Mouse (Mus musculus) lung, embryonic 14.5 days (tissue): ENCODE results near the gene Tinagl1. TPM values are rescaled to one million over a fixed set of nuclear protein-coding genes. Genes with fewer than 3 reads are reported as not detected.

Experiments used
- ATAC-seq: fragments of 200-750 bp; cut with Nextera tagmentation; 2 replicates; pipeline ENCODE4 v1.8.0; 2017; ENCODE audit warnings: mild to moderate bottlenecking, moderate TSS enrichment, moderate library complexity; ENCODE audit not compliant: insufficient read depth
- DNase-seq: peaks from one replicate; pipeline ENCODE4 v3.0.0-alpha.2; 2015
- H3K27ac ChIP-seq: fragments of 300-500 bp; sonication (generic); 2 replicates; pipeline ENCODE4 v1.5.1; 2014; ENCODE audit warnings: low read depth, mild to moderate bottlenecking, moderate library complexity
- H3K27me3 ChIP-seq: fragments of 300-500 bp; sonication (generic); 2 replicates; pipeline ENCODE4 v1.6.1; 2014; ENCODE audit warnings: low read length, control low read depth; ENCODE audit not compliant: insufficient read depth
- H3K36me3 ChIP-seq: fragments of 300-500 bp; sonication (generic); 2 replicates; pipeline ENCODE4 v1.6.1; 2014; ENCODE audit warnings: control low read depth; ENCODE audit not compliant: insufficient read depth
- H3K4me1 ChIP-seq: fragments of 300-500 bp; sonication (generic); 2 replicates; pipeline ENCODE4 v1.6.1; 2014; ENCODE audit warnings: antibody characterized with exemption, control low read depth; ENCODE audit not compliant: insufficient read depth
- H3K4me2 ChIP-seq: fragments of 300-500 bp; sonication (generic); 2 replicates; pipeline ENCODE4 v1.6.1; 2014; ENCODE audit warnings: mild to moderate bottlenecking
- H3K4me3 ChIP-seq: fragments of 300-500 bp; sonication (generic); 2 replicates; pipeline ENCODE4 v1.5.1; 2014; ENCODE audit warnings: low read depth, low read length
- H3K9ac ChIP-seq: fragments of 300-500 bp; sonication (generic); 2 replicates; pipeline ENCODE4 v1.6.1; 2014
- H3K9me3 ChIP-seq: fragments of 300-500 bp; sonication (generic); 2 replicates; pipeline ENCODE4 v1.6.1; 2016; ENCODE audit warnings: low read depth, low read length, control low read depth
- CTCF ChIP-seq: IDR thresholded peaks from 2 replicates; pipeline ENCODE4 v1.5.1; 2016; ENCODE audit warnings: antibody characterized with exemption, low read depth
- WGBS: fragments of 180-500 bp; shearing (Covaris S2); extraction: QIAGEN DNeasy Blood & Tissue Kit; methylation state at CpG from one replicate; pipeline ENCODE4 v1.1.7; 2014; 5-methylcytosine and 5-hydroxymethylcytosine counted together
- polyA plus RNA-seq: library from polyadenylated mRNA; unstranded; fragments of >200 nt; fragmentation: Nextera tagmentation; extraction: Ambion mirVana; gene quantifications from 2 replicates; pipeline ENCODE4 v1.2.1, GENCODE M21; 2014

Gene Tinagl1
- polyA plus RNA-seq, 1 experiment from 2014 or later: 30.3 TPM

- H3K27me3 ChIP-seq: no peaks in the 10 kb centered on the region
- no peak overlapping the region for H3K9ac ChIP-seq
- no peak for TF ChIP-seq CTCF
- no peaks in the 10 kb centered on the region for H3K9me3 ChIP-seq
- H3K27ac ChIP-seq: no peak overlapping the region
- no peak for ATAC-seq
- H3K4me3 ChIP-seq: no peak overlapping the region
- no peak for DNase-seq
- H3K4me2 ChIP-seq: no peak overlapping the region
- H3K36me3 ChIP-seq: peaks cover 20% of the 10 kb centered on the region
- 51% methylated on average over 13 of the region's 13 CpGs for WGBS
- H3K4me1 ChIP-seq: no peaks in the 10 kb centered on the region
These were observed 44.1 kb downstream of the Tinagl1 start for GRCm38 (mm10) chr4:130130641-130131350.

GRCm38 (mm10) chr4:130130082-130130481, 44.8 kb downstream of the Tinagl1 start:
- no peak for TF ChIP-seq CTCF
- 77% methylated on average over 10 of the region's 10 CpGs for WGBS
- Histone ChIP-seq H3K9ac (no peak overlapping the region), H3K4me3 (no peak overlapping the region), H3K36me3 (peaks cover 27% of the 10 kb centered on the region), H3K9me3 (no peaks in the 10 kb centered on the region), H3K27ac (no peak overlapping the region), H3K27me3 (no peaks in the 10 kb centered on the region), H3K4me2 (no peak overlapping the region), H3K4me1 (no peaks in the 10 kb centered on the region)
- DNase-seq (no peak), ATAC-seq (no peak)

- no peak for DNase-seq
These were observed 46.0 kb downstream of the Tinagl1 start for GRCm38 (mm10) chr4:130128907-130129306.

DNA sequence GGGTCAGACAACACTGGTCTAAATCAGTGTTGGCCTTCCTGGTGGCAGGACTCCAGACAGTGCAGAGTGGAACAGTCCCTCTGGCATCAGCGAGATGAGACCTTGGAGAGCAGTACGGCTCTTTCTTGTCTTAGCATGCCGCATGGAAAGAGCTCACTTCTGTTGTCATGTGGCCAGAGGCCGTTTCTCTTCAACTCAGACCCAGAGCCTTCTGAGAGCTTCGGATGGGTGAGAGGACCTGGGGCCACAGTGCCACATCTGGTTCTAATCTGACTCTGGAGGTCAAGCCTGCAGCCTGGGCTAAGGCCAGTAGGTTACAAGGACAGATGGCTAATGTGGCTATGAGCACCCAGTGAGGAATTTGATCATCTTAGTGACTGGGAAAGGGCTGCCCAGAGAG, 49.0 kb downstream of the Tinagl1 start:
- H3K4me2 ChIP-seq: no peak overlapping the region
- no peak overlapping the region for H3K27ac ChIP-seq
- H3K27me3 ChIP-seq: no peaks in the 10 kb centered on the region
- no peak for TF ChIP-seq CTCF
- no peak overlapping the region for H3K4me3 ChIP-seq
- ATAC-seq (no peak), DNase-seq (no peak)
- peaks cover 60% of the 10 kb centered on the region for H3K36me3 ChIP-seq
- H3K9ac ChIP-seq: no peak overlapping the region
- WGBS: 73% methylated on average over 5 of the region's 5 CpGs
- no peaks in the 10 kb centered on the region for H3K9me3 ChIP-seq
- no peaks in the 10 kb centered on the region for H3K4me1 ChIP-seq

More at GRCm38 (mm10) chr4:130128907-130129306, 46.0 kb downstream of the Tinagl1 start:
- peaks cover 34% of the 10 kb centered on the region for H3K36me3 ChIP-seq
- H3K4me1 ChIP-seq: no peaks in the 10 kb centered on the region
- no peak overlapping the region for H3K9ac ChIP-seq
- H3K4me2 ChIP-seq: no peak overlapping the region
- no peaks in the 10 kb centered on the region for H3K9me3 ChIP-seq
- H3K4me3 ChIP-seq: no peak overlapping the region
- no peak for ATAC-seq
- no peaks in the 10 kb centered on the region for H3K27me3 ChIP-seq
- no peak for TF ChIP-seq CTCF
- WGBS: 68% methylated on average over 5 of the region's 5 CpGs
- no peak overlapping the region for H3K27ac ChIP-seq

DNA sequence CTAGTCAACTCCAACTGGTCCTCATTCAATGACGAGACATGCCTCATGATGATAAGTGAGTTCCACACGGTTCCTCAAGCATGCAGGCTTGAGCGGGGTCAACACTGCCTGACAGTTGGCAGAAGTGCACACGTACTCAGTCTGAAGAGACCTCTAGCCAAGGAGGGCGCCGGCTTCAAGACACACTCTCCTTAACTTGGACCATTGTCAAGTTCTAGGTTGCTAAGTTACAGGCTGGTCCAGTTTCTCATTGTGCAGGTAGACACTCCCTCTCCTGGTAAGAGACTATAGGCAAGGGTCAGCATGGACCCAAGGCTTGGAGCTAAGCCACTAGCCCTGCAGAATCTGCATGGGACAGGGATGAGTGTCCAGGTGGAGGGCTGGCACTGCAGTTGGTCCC, 49.8 kb downstream of the Tinagl1 start:
- Histone ChIP-seq H3K4me1 (no peaks in the 10 kb centered on the region), H3K4me3 (no peak overlapping the region), H3K27ac (peak overlapping the region; percentile 67; the same call in 1 of the 2 replicates), H3K36me3 (peaks cover 64% of the 10 kb centered on the region), H3K9me3 (no peaks in the 10 kb centered on the region), H3K27me3 (no peaks in the 10 kb centered on the region), H3K9ac (no peak overlapping the region; the same call in 1 of the 2 replicates), H3K4me2 (no peak overlapping the region)
- ATAC-seq (0 out of 2 replicates have a peak, but pooled peaks have one; percentile 32), DNase-seq (no peak)
- TF ChIP-seq CTCF: no peak
- WGBS: 76% methylated on average over 6 of the region's 6 CpGs

- H3K27ac ChIP-seq: peak overlapping the region; percentile 67
- no peak for TF ChIP-seq CTCF
- no peaks in the 10 kb centered on the region for H3K4me1 ChIP-seq
- H3K36me3 ChIP-seq: peaks cover 64% of the 10 kb centered on the region
- H3K9ac ChIP-seq: no peak overlapping the region
- no peak overlapping the region for H3K4me3 ChIP-seq
- no peak overlapping the region for H3K4me2 ChIP-seq
- peak; percentile 57; the same call in 1 of the 2 replicates for ATAC-seq
- peak; percentile 42 for DNase-seq
- no peaks in the 10 kb centered on the region for H3K27me3 ChIP-seq
- 64% methylated on average over 4 of the region's 4 CpGs for WGBS
- no peaks in the 10 kb centered on the region for H3K9me3 ChIP-seq
These were observed 50.8 kb downstream of the Tinagl1 start for GRCm38 (mm10) chr4:130124110-130124509.

DNA sequence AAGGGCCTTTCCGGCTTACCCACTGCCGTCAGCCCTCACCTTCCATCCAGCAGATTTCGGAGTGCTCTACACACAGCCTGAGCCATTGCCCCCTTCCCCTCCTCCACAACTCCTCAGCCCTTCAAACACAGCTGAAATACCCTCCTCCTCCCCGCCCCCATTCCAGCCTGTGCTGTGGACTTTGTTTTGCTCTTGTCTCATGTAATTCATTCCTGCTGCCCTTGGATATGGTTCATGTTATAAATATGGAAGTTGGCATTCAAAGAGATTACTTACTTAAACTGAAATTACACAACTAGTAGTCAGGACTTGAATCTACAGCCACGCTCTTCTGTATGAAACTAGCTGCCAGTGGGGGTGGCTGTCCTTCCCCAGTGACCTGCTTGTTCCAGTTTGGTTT, 51.9 kb downstream of the Tinagl1 start:
- H3K4me1 ChIP-seq: no peaks in the 10 kb centered on the region
- peaks cover 64% of the 10 kb centered on the region for H3K36me3 ChIP-seq
- ATAC-seq (no peak), DNase-seq (no peak)
- H3K4me2 ChIP-seq: no peak overlapping the region
- H3K9me3 ChIP-seq: no peaks in the 10 kb centered on the region
- no peak for TF ChIP-seq CTCF
- H3K4me3 ChIP-seq: no peak overlapping the region
- H3K9ac ChIP-seq: no peak overlapping the region
- no peaks in the 10 kb centered on the region for H3K27me3 ChIP-seq
- 79% methylated on average over 5 of the region's 5 CpGs for WGBS
- no peak overlapping the region; the same call in 1 of the 2 replicates for H3K27ac ChIP-seq
